Mouse (Mus musculus) cerebellum, adult 9-10 months (tissue): ENCODE data around the gene Cpne5.
"Not testable (repeated sequence)": the region's sequence is repeated elsewhere in the genome, so short reads cannot be mapped to it uniquely, and the experiment has no call there.

Experiments
- DNase-seq: peaks from one replicate; pipeline ENCODE4 v3.0.0; 2022

The Cpne5 gene

GRCm38 (mm10) chr17:29123578-29124174 lies 114.3 kb downstream of the Cpne5 start:
- no peak for DNase-seq

DNA sequence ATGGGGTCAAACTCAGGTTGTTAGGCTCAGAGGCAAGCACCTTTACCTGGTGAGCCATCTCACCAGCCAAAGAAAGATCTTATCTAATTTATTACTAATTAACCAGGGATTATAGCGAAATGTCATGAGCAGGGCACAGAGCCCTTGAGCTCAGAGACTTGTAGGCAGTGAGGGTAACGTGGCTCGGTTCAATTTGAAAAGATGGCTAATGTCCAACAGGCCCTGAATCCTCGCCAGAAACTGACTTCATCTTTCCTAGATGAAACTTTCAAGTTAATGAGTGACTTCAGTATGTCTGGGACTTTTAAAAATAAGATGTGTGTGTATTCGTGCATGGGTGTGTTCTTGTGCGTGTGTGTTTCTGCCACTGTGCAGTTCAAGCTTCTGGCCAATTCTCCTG lies 115.2 kb downstream of the Cpne5 start:
- DNase-seq, result no peak

GRCm38 (mm10) chr17:29120666-29121065 lies 117.3 kb downstream of the Cpne5 start:
- no peak for DNase-seq

GRCm38 (mm10) chr17:29118057-29118456 lies 119.9 kb downstream of the Cpne5 start:
- no peak for DNase-seq

GRCm38 (mm10) chr17:29117006-29117648 lies 120.8 kb downstream of the Cpne5 start:
- DNase-seq, result no peak

GRCm38 (mm10) chr17:29116023-29116422 lies 121.9 kb downstream of the Cpne5 start:
- no peak for DNase-seq

DNA sequence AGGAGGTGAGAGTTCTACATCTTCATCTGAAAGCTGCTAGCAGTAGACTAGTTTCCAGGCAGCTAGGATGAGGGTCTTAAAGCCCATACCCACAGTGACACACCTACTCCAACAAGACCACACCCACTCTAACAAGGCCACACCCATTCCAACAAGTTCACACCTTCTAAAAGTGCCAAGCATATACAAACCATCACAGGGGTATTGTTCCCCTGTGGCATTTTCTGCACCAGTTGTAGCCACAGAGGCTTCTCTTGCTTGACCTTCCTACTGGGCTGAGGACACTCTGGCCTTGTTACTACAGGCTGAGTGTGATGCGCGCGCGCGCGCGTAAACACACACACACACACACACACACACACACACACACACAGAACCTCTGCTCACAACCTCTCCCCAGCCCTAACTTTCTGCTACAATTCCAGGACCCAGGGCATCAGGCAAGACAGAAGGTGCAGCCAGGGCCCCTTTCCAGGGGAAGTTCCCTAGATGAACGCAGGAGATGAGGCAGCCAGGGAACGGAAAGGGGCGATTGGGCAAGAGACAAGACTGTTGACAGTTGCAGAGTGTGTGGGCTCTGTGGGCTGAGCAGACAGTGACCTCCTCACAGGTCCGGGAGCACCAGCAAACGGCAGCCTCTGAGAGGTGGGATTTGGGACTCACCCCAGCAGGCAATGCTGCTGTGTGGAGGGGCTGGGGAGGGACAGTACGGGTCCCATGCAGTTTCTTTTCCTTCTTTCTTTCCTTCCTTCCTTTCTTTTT lies 124.2 kb downstream of the Cpne5 start, which contains the start of gene Rab44:
Gene Rab44, plus strand, starts transcription at position 555 of the 762 bp plus-strand sequence.
- DNase-seq, result no peak

- DNase-seq, result no peak
These were observed 126.6 kb downstream of the Cpne5 start for GRCm38 (mm10) chr17:29111332-29111731.

GRCm38 (mm10) chr17:29110356-29110755 lies 127.6 kb downstream of the Cpne5 start:
- not testable (repeated sequence) for DNase-seq
